Mouse (Mus musculus): ENCODE measurements around the gene Tesc. TPM values are rescaled to one million over a fixed set of nuclear protein-coding genes. Genes with fewer than 3 reads are reported as not detected.
A peak's percentile ranks its signal among the peaks of the same experiment; 100 is the strongest.

Tesc gene
- total RNA-seq, 2 experiments from 2014 or later: 0.28 to 1.0 TPM

- DNase-seq: no peak
Measured at GRCm38 (mm10) chr5:118044907-118045306, 17.4 kb downstream of the Tesc start.

- no peak for DNase-seq
Measured at GRCm38 (mm10) chr5:118045385-118045784, 17.8 kb downstream of the Tesc start.

GRCm38 (mm10) chr5:118047091-118047757, 19.7 kb downstream of the Tesc start:
- DNase-seq: no peak

- no peak for DNase-seq
Measured at GRCm38 (mm10) chr5:118048412-118048811, 20.9 kb downstream of the Tesc start.

- DNase-seq: no peak
Measured at GRCm38 (mm10) chr5:118048928-118049327, 21.4 kb downstream of the Tesc start.

GRCm38 (mm10) chr5:118050743-118051142, 23.2 kb downstream of the Tesc start:
- no peak for DNase-seq

GRCm38 (mm10) chr5:118051981-118052662, 24.6 kb downstream of the Tesc start:
- DNase-seq: no peak

- DNase-seq: no peak
Measured at GRCm38 (mm10) chr5:118053205-118053604, 25.7 kb downstream of the Tesc start.

- DNase-seq: no peak
Measured at GRCm38 (mm10) chr5:118057508-118058111, 30.1 kb downstream of the Tesc start.

GRCm38 (mm10) chr5:118058858-118059257, 31.3 kb downstream of the Tesc start:
- DNase-seq: no peak

- DNase-seq: no peak
Measured at GRCm38 (mm10) chr5:118059646-118060045, 32.1 kb downstream of the Tesc start.

GRCm38 (mm10) chr5:118061391-118061790, 33.8 kb downstream of the Tesc start:
- DNase-seq: no peak

- no peak for DNase-seq
Measured at GRCm38 (mm10) chr5:118063181-118063621, 35.7 kb downstream of the Tesc start.

- DNase-seq: no peak
Measured at GRCm38 (mm10) chr5:118064284-118064901, 36.9 kb downstream of the Tesc start.

GRCm38 (mm10) chr5:118065516-118066255, 38.1 kb downstream of the Tesc start:
- DNase-seq: no peak

GRCm38 (mm10) chr5:118066828-118067227, 39.3 kb downstream of the Tesc start:
- DNase-seq: peak; percentile 55

- DNase-seq: no peak
Measured at GRCm38 (mm10) chr5:118067572-118067971, 40.0 kb downstream of the Tesc start.

- DNase-seq: no peak
Measured at GRCm38 (mm10) chr5:118067984-118068494, 40.5 kb downstream of the Tesc start.

- DNase-seq: peak; percentile 38
Measured at GRCm38 (mm10) chr5:118069315-118069714, 41.8 kb downstream of the Tesc start.

- no peak for DNase-seq
Measured at GRCm38 (mm10) chr5:118071766-118072165, 44.2 kb downstream of the Tesc start.

GRCm38 (mm10) chr5:118073213-118073773, 45.8 kb downstream of the Tesc start:
- no peak for DNase-seq
